Mouse (Mus musculus): ENCODE measurements around the gene Nol10. TPM values are rescaled to one million over a fixed set of nuclear protein-coding genes. Genes with fewer than 3 reads are reported as not detected.
A peak's percentile ranks its signal among the peaks of the same experiment; 100 is the strongest.

The Nol10 gene
- total RNA-seq, 2 experiments from 2014 or later, result 19.7 to 20.7 TPM

- no peak for TF ChIP-seq CTCF (conservative IDR thresholded peaks at IDR 0.05)
- Histone ChIP-seq H3K27ac (no peak overlapping the region), H3K4me3 (no peak overlapping the region)
- DNase-seq (ENCODE audit: low spot score in 2 of 2), result no peak
These were observed 53.2 kb downstream of the Nol10 start for GRCm38 (mm10) chr12:17401419-17401818.

GRCm38 (mm10) chr12:17402116-17402515, 53.9 kb downstream of the Nol10 start:
- no peak for DNase-seq (ENCODE audit: low spot score in 2 of 2)
- Histone ChIP-seq H3K4me3 (no peak overlapping the region), H3K27ac (no peak overlapping the region)
- TF ChIP-seq CTCF (conservative IDR thresholded peaks at IDR 0.05), result no peak

GRCm38 (mm10) chr12:17403998-17404397, 55.7 kb downstream of the Nol10 start:
- Histone ChIP-seq H3K4me3 (no peak overlapping the region), H3K27ac (no peak overlapping the region)
- DNase-seq (ENCODE audit: low spot score in 2 of 2), result no peak
- no peak for TF ChIP-seq CTCF (conservative IDR thresholded peaks at IDR 0.05)

- no peak for DNase-seq (ENCODE audit: low spot score in 2 of 2)
- Histone ChIP-seq H3K27ac (no peak overlapping the region), H3K4me3 (no peak overlapping the region)
- no peak for TF ChIP-seq CTCF (conservative IDR thresholded peaks at IDR 0.05)
These were observed 58.6 kb downstream of the Nol10 start for GRCm38 (mm10) chr12:17406825-17407224.

GRCm38 (mm10) chr12:17408312-17408711, 60.1 kb downstream of the Nol10 start:
- no peak for DNase-seq (ENCODE audit: low spot score in 2 of 2)
- TF ChIP-seq CTCF (conservative IDR thresholded peaks at IDR 0.05), result no peak
- H3K4me3 ChIP-seq, result no peak overlapping the region
- no peak overlapping the region for H3K27ac ChIP-seq

- no peak for TF ChIP-seq CTCF (conservative IDR thresholded peaks at IDR 0.05)
- Histone ChIP-seq H3K4me3 (no peak overlapping the region), H3K27ac (no peak overlapping the region)
- no peak for DNase-seq (ENCODE audit: low spot score in 2 of 2)
These were observed 63.0 kb downstream of the Nol10 start for GRCm38 (mm10) chr12:17411242-17411641.

- TF ChIP-seq CTCF (conservative IDR thresholded peaks at IDR 0.05), result no peak
- no peak overlapping the region for H3K4me3 ChIP-seq
- DNase-seq (ENCODE audit: low spot score in 2 of 2), result no peak
- no peak overlapping the region for H3K27ac ChIP-seq
These were observed 63.7 kb downstream of the Nol10 start for GRCm38 (mm10) chr12:17411797-17412526.

GRCm38 (mm10) chr12:17414734-17415133, 66.5 kb downstream of the Nol10 start:
- TF ChIP-seq CTCF (conservative IDR thresholded peaks at IDR 0.05), result no peak
- no peak overlapping the region for H3K27ac ChIP-seq
- no peak overlapping the region for H3K4me3 ChIP-seq
- no peak for DNase-seq (ENCODE audit: low spot score in 2 of 2)

GRCm38 (mm10) chr12:17420168-17420810, 72.0 kb downstream of the Nol10 start:
- DNase-seq (ENCODE audit: low spot score in 2 of 2), result no peak
- no peak overlapping the region for H3K4me3 ChIP-seq
- no peak for TF ChIP-seq CTCF (conservative IDR thresholded peaks at IDR 0.05)
- H3K27ac ChIP-seq, result no peak overlapping the region

GRCm38 (mm10) chr12:17425254-17426169, 77.3 kb downstream of the Nol10 start:
- no peak for TF ChIP-seq CTCF (conservative IDR thresholded peaks at IDR 0.05)
- no peak for DNase-seq (ENCODE audit: low spot score in 2 of 2)
- no peak overlapping the region for H3K27ac ChIP-seq
- no peak overlapping the region for H3K4me3 ChIP-seq

- DNase-seq (ENCODE audit: low spot score in 2 of 2), result no peak
- no peak for TF ChIP-seq CTCF (conservative IDR thresholded peaks at IDR 0.05)
- 0 out of 2 replicates have a peak overlapping the region, but pooled peaks have one; percentile 43 for H3K27ac ChIP-seq
- H3K4me3 ChIP-seq, result no peak overlapping the region
These were observed 78.5 kb downstream of the Nol10 start for GRCm38 (mm10) chr12:17426735-17427134.

GRCm38 (mm10) chr12:17430578-17430977, 82.3 kb downstream of the Nol10 start:
- Histone ChIP-seq H3K27ac (no peak overlapping the region), H3K4me3 (no peak overlapping the region)
- TF ChIP-seq CTCF (conservative IDR thresholded peaks at IDR 0.05), result no peak
- no peak for DNase-seq (ENCODE audit: low spot score in 2 of 2)

- Histone ChIP-seq H3K4me3 (no peak overlapping the region), H3K27ac (no peak overlapping the region)
- no peak for DNase-seq (ENCODE audit: low spot score in 2 of 2)
- no peak for TF ChIP-seq CTCF (conservative IDR thresholded peaks at IDR 0.05)
These were observed 82.9 kb downstream of the Nol10 start for GRCm38 (mm10) chr12:17431166-17431565.

Measured in layer of hippocampus, adult 2 months (tissue).